Mouse (Mus musculus) hindbrain, postnatal 0 days (tissue): Measurements from ENCODE around the gene Zfp974. TPM values are rescaled to one million over a fixed set of nuclear protein-coding genes. Genes with fewer than 3 reads are reported as not detected.
A peak's percentile ranks its signal among the peaks of the same experiment; 100 is the strongest.
"Not testable (repeated sequence)": the region's sequence is repeated elsewhere in the genome, so short reads cannot be mapped to it uniquely, and the experiment has no call there.

ENCODE experiments used
- ATAC-seq: fragments of 200-750 bp; cut with Nextera tagmentation; 2 replicates; pipeline ENCODE4 v1.8.0; 2017; ENCODE audit warnings: mild to moderate bottlenecking, moderate TSS enrichment, moderate library complexity
- DNase-seq: peaks from one replicate; pipeline ENCODE4 v3.0.0-alpha.2; 2015; ENCODE audit warnings: low spot score
- H3K27ac ChIP-seq: fragments of 300-500 bp; sonication (generic); 2 replicates; pipeline ENCODE4 v1.5.1; 2014; ENCODE audit warnings: mild to moderate bottlenecking
- H3K27me3 ChIP-seq: fragments of 300-500 bp; sonication (generic); 2 replicates; pipeline ENCODE4 v1.6.1; 2014; ENCODE audit warnings: low read length, mixed read lengths; ENCODE audit not compliant: insufficient read depth
- H3K36me3 ChIP-seq: fragments of 300-500 bp; sonication (generic); 2 replicates; pipeline ENCODE4 v1.6.1; 2014; ENCODE audit warnings: low read length, mixed read lengths; ENCODE audit not compliant: insufficient read depth
- H3K4me1 ChIP-seq: fragments of 300-500 bp; sonication (generic); 2 replicates; pipeline ENCODE4 v1.6.1; 2014; ENCODE audit warnings: antibody characterized with exemption, low read length, mixed read lengths; ENCODE audit not compliant: insufficient read depth
- H3K4me2 ChIP-seq: fragments of 300-500 bp; sonication (generic); 2 replicates; pipeline ENCODE4 v1.6.1; 2014; ENCODE audit warnings: low read depth, mild to moderate bottlenecking, low read length, moderate library complexity, mixed read lengths
- H3K4me3 ChIP-seq: fragments of 300-500 bp; sonication (generic); 2 replicates; pipeline ENCODE4 v1.5.1; 2014; ENCODE audit warnings: low read length
- H3K9ac ChIP-seq: fragments of 300-500 bp; sonication (generic); replicated peaks from 2 replicates; pipeline ENCODE4 v1.6.1; 2014; ENCODE audit warnings: mild to moderate bottlenecking, low read length, moderate library complexity, mixed read lengths
- H3K9me3 ChIP-seq: fragments of 300-500 bp; sonication (generic); 2 replicates; pipeline ENCODE4 v1.6.1; 2016; ENCODE audit warnings: low read length, mixed read lengths
- CTCF ChIP-seq: IDR thresholded peaks from 2 replicates; pipeline ENCODE4 v1.5.1; 2016; ENCODE audit warnings: antibody characterized with exemption, control low read depth, low read depth
- WGBS: fragments of 180-500 bp; shearing (Covaris S2); extraction: QIAGEN DNeasy Blood & Tissue Kit; methylation state at CpG from one replicate; pipeline ENCODE4 v1.1.7; 2014; 5-methylcytosine and 5-hydroxymethylcytosine counted together
- polyA plus RNA-seq: library from polyadenylated mRNA; unstranded; fragments of >200 nt; fragmentation: Nextera tagmentation; extraction: Ambion mirVana; gene quantifications from 2 replicates; pipeline ENCODE4 v1.2.1, GENCODE M21; 2015
- total RNA-seq: library from RNA; depleted of rRNA; stranded (reverse); fragments of >200 nt; gene quantifications from 2 replicates; pipeline ENCODE4 v1.2.3, GENCODE M21; 2014; rRNA removed

Zfp974 gene
- total and polyA plus RNA-seq, 2 experiments from 2014 or later, result 6.3 to 9.0 TPM

GRCm38 (mm10) chr7:27905061-27905848, 24.0 kb downstream of the Zfp974 start:
- Histone ChIP-seq H3K27me3 (no peaks in the 10 kb centered on the region), H3K27ac (no peak overlapping the region), H3K4me1 (no peaks in the 10 kb centered on the region), H3K4me3 (no peak overlapping the region), H3K9ac (no peak overlapping the region), H3K4me2 (no peak overlapping the region), H3K36me3 (peaks cover 6% of the 10 kb centered on the region), H3K9me3 (0 out of 2 replicates have a peak, but pooled peaks cover 2% of the 10 kb centered on the region)
- ATAC-seq (no peak), DNase-seq (no peak)
- no peak for TF ChIP-seq CTCF
- WGBS, result 82% methylated on average over 11 of the region's 11 CpGs

DNA sequence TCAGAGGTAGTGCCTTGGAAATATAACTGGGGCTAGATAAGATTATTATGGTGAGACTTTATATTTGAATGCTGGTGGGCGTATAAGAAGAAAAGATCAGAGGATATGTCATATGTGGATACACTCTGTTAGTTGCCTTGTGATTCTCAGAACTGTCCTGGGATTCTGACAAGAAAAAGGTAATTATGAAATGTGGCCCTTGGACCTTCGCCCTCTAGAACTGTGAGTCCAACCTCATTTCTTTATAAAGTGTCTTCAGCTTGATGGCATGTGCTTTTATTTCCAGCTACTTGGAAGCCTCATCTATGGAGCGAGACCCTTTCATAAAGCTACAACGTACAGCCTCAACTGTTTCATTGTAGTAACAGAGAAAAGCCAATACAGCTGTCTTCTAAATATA, 28.7 kb downstream of the Zfp974 start:
- ATAC-seq (no peak), DNase-seq (no peak)
- Histone ChIP-seq H3K9ac (no peak overlapping the region), H3K4me1 (no peaks in the 10 kb centered on the region), H3K4me2 (no peak overlapping the region), H3K4me3 (no peak overlapping the region), H3K27ac (no peak overlapping the region), H3K36me3 (no peaks in the 10 kb centered on the region), H3K27me3 (no peaks in the 10 kb centered on the region), H3K9me3 (no peaks in the 10 kb centered on the region)
- TF ChIP-seq CTCF, result no peak
- 92% methylated on average over 4 of the region's 4 CpGs for WGBS

DNA sequence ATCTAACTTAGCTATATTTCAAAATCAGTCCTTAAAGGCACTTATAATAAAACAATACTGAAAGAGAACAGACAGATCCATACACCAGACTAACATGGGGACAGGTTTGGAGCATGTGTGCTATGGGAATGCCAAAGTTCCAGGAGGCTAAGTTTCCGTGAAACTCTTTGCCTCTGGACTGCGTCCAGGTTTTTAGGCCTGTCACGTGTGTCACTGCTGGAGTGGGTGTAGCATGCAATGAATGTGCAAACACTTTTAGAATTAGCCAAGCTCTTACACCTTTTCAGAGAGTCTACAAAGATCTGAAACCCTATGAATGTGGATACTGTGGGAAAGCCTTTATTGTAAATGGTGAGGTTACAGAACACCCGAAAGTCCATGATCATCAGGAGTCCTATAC, 47.5 kb downstream of the Zfp974 start:
- no peak overlapping the region for H3K9ac ChIP-seq
- no peaks in the 10 kb centered on the region for H3K9me3 ChIP-seq
- H3K4me3 ChIP-seq, result no peak overlapping the region
- no peak for ATAC-seq
- no peak for TF ChIP-seq CTCF
- DNase-seq, result no peak
- no peaks in the 10 kb centered on the region for H3K4me1 ChIP-seq
- 94% methylated on average over 4 of the region's 4 CpGs for WGBS
- H3K36me3 ChIP-seq, result no peaks in the 10 kb centered on the region; the same call in 1 of the 2 replicates
- H3K27me3 ChIP-seq, result no peaks in the 10 kb centered on the region
- H3K27ac ChIP-seq, result no peak overlapping the region
- no peak overlapping the region for H3K4me2 ChIP-seq

GRCm38 (mm10) chr7:27862578-27862977, 66.7 kb downstream of the Zfp974 start:
- not testable (repeated sequence) for H3K27ac ChIP-seq, DNase-seq, H3K27me3 ChIP-seq, H3K9me3 ChIP-seq, H3K4me1 ChIP-seq, H3K4me2 ChIP-seq, ATAC-seq, H3K4me3 ChIP-seq, H3K36me3 ChIP-seq, H3K9ac ChIP-seq
- WGBS, result 69% methylated on average over 5 of the region's 5 CpGs

DNA sequence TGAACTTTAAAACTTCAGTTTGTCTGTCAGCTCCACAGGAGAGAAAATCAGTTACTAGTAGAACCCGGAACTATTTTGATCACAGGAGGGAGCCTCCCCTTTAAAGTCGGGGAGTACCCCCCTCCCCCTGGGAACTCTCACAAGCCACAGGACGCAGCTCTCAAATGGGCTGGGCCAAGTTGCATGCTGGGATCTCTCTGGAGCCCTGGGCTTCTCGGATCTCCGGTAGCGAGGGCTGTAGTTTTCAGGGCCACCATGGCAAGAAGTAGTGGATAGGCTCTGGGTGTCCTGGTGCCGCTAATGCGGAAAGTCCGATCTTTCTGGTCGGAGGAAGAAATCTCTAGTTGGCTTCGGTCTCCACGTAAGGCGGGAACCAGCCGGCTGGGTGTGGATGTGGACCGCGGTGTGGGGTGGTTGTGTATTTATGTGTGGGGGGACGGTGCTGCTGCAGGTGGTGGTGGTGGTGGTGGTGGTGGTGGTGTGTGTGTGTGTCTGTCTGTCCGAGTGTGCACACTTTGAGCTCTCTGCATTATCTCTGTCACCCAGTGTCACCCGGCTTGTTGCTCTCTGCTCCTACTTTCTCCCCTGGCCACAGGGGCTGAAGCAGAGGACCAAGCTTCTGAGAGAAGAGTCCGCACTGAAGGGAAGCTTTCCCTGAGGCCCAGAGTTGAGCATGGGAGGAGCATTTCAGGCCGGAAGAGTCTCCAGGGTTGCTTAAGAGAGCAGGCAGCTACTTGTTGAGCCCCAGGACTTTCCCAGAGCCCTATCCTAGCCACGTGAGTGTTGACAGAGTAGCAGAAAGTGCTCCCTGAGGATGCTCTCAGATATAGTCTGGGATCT, 68.6 kb downstream of the Zfp974 start:
- no peak for TF ChIP-seq CTCF
- ATAC-seq (peak; percentile 85), DNase-seq (peak; percentile 80)
- H3K4me3 ChIP-seq, result peak overlapping the region; percentile 44
- H3K9ac ChIP-seq, result peak overlapping the region; percentile 43; the same call in 1 of the 2 replicates
- H3K9me3 ChIP-seq, result no peaks in the 10 kb centered on the region
- H3K36me3 ChIP-seq, result no peaks in the 10 kb centered on the region
- peak overlapping the region; percentile 69; the same call in 1 of the 2 replicates for H3K27ac ChIP-seq
- WGBS, result 0% methylated on average over 22 of the region's 22 CpGs
- peak overlapping the region; percentile 75 for H3K4me2 ChIP-seq
- H3K4me1 ChIP-seq, result no peaks in the 10 kb centered on the region
- no peaks in the 10 kb centered on the region for H3K27me3 ChIP-seq

- peak overlapping the region; percentile 44 for H3K4me3 ChIP-seq
- H3K9me3 ChIP-seq, result no peaks in the 10 kb centered on the region
- H3K9ac ChIP-seq, result peak overlapping the region; percentile 43; the same call in 1 of the 2 replicates
- TF ChIP-seq CTCF, result no peak
- peak; percentile 43; the same call in 1 of the 2 replicates for ATAC-seq
- peak overlapping the region; percentile 51; the same call in 1 of the 2 replicates for H3K27ac ChIP-seq
- H3K4me2 ChIP-seq, result peak overlapping the region; percentile 75
- peak; percentile 21 for DNase-seq
- H3K36me3 ChIP-seq, result no peaks in the 10 kb centered on the region
- no peaks in the 10 kb centered on the region for H3K27me3 ChIP-seq
- 24% methylated on average over 10 of the region's 10 CpGs for WGBS
- H3K4me1 ChIP-seq, result no peaks in the 10 kb centered on the region
These were observed 69.7 kb downstream of the Zfp974 start for GRCm38 (mm10) chr7:27859301-27860251.

Other genes starting within 250 kb of the Zfp974 start
- gene Zfp607b, start 240.1 kb downstream of the Zfp974 start, total RNA-seq, result 3.5 and 5.6 TPM in 2 replicates
- 8.5 and 8.9 TPM in 2 replicates for gene Zfp607b, start 240.1 kb downstream of the Zfp974 start, polyA plus RNA-seq
- 24.3 and 25.3 TPM in 2 replicates for gene Zfp60, start 198.1 kb downstream of the Zfp974 start, total RNA-seq
- gene Zfp60, start 198.1 kb downstream of the Zfp974 start, polyA plus RNA-seq, result 35.1 and 36.0 TPM in 2 replicates
- gene Zfp626, start 122.3 kb downstream of the Zfp974 start, total RNA-seq, result 4.5 and 4.7 TPM in 2 replicates
- gene Zfp626, start 122.3 kb downstream of the Zfp974 start, polyA plus RNA-seq, result 1.1 TPM in 2 replicates
- gene Zfp59, start 90.9 kb downstream of the Zfp974 start, total RNA-seq, result 3.7 and 6.7 TPM in 2 replicates
- 4.1 and 5.1 TPM in 2 replicates for gene Zfp59, start 90.9 kb downstream of the Zfp974 start, polyA plus RNA-seq
- 1.5 and 2.1 TPM in 2 replicates for gene Zfp607a, start 71.9 kb downstream of the Zfp974 start, total RNA-seq
- gene Zfp607a, start 71.9 kb downstream of the Zfp974 start, polyA plus RNA-seq, result 0.39 and 0.90 TPM in 2 replicates
- gene Zfp780b, start 49.7 kb upstream of the Zfp974 start, total RNA-seq, result 16.6 and 18.0 TPM in 2 replicates
- gene Zfp780b, start 49.7 kb upstream of the Zfp974 start, polyA plus RNA-seq, result 18.4 and 18.9 TPM in 2 replicates
- gene Zfp850, start 84.7 kb upstream of the Zfp974 start, total RNA-seq, result 4.4 and 5.1 TPM in 2 replicates
- 3.2 and 3.4 TPM in 2 replicates for gene Zfp850, start 84.7 kb upstream of the Zfp974 start, polyA plus RNA-seq
- 162 and 169 TPM in 2 replicates for gene Psmc4, start 120.6 kb upstream of the Zfp974 start, total RNA-seq
- gene Psmc4, start 120.6 kb upstream of the Zfp974 start, polyA plus RNA-seq, result 256 and 261 TPM in 2 replicates
- 0.97 and 1.7 TPM in 2 replicates for gene Fcgbp, start 141.8 kb upstream of the Zfp974 start, total RNA-seq
- gene Fcgbp, start 141.8 kb upstream of the Zfp974 start, polyA plus RNA-seq, result 0.82 and 0.91 TPM in 2 replicates
- 0.05 TPM in 1 of 2 replicates, not detected in the other for gene 9530053A07Rik, start 200.0 kb upstream of the Zfp974 start, total RNA-seq
- gene 9530053A07Rik, start 200.0 kb upstream of the Zfp974 start, polyA plus RNA-seq, result 0.16 and 0.19 TPM in 2 replicates
- gene Fbl, start 240.2 kb upstream of the Zfp974 start, total RNA-seq, result 23.5 and 24.4 TPM in 2 replicates
- gene Fbl, start 240.2 kb upstream of the Zfp974 start, polyA plus RNA-seq, result 70.7 and 73.7 TPM in 2 replicates